Mouse (Mus musculus) telencephalon, adult 2 months (tissue): ENCODE measurements around the gene Gm5617.
"Not testable (repeated sequence)": the region's sequence is repeated elsewhere in the genome, so short reads cannot be mapped to it uniquely, and the experiment has no call there.

Experiments
- DNase-seq: peaks from one replicate; pipeline ENCODE4 v3.0.0-alpha.2; 2011; ENCODE audit warnings: low read depth, low spot score

Gm5617 gene

GRCm38 (mm10) chr9:48494817-48495547, at the start of gene Gm5617, which contains the start of gene Rbm7:
Gm5617 (plus strand) TSS chr9:48495442.
Rbm7 (minus strand) TSS chr9:48495299.
- DNase-seq: peak; percentile 96

DNA sequence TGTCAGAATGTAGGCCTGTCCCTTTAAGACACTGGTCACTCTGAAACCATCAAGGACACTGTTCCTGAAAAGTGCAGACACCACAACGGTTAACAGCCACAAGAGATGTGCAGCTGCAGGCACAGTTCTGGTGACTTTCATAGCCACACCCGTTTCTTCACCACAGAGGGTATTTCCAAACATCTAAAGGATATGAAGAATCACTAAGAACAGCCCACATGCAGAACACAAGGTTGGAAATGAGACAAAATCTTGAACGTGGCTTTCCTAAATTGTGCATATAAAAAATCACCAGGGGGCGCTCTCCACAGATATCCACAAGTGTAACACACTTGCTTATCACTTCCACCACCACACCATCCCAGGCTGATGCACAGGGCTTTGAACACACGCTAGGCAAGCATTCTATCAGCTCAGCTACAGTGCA, 47.4 kb upstream of the Gm5617 start:
- DNase-seq: no peak

GRCm38 (mm10) chr9:48450066-48450465, 45.2 kb upstream of the Gm5617 start:
- DNase-seq: no peak

GRCm38 (mm10) chr9:48455961-48456360, 39.3 kb upstream of the Gm5617 start:
- no peak for DNase-seq

- no peak for DNase-seq
These were observed 36.4 kb upstream of the Gm5617 start for GRCm38 (mm10) chr9:48458879-48459278.

- no peak for DNase-seq
These were observed 35.9 kb upstream of the Gm5617 start for GRCm38 (mm10) chr9:48459391-48459790.

DNA sequence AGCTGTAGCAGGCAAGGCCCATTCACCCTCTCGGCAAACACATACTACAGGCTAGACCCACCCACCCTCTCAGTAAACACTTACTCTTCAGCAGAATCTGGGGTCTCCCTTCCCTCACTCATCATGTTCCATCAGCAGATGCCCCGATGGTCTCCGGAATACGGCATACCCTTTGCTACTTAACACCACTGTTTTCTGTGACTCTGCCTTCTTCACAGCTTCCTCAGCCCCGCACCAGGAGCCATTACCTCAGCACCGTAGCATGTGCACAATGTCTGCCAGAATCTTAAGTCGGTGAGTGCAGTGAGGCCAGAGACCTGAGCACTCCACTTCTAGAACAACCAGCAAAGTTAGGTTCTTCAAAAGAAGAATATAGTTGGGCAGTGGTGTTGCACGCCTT, 34.5 kb upstream of the Gm5617 start:
- DNase-seq: no peak

DNA sequence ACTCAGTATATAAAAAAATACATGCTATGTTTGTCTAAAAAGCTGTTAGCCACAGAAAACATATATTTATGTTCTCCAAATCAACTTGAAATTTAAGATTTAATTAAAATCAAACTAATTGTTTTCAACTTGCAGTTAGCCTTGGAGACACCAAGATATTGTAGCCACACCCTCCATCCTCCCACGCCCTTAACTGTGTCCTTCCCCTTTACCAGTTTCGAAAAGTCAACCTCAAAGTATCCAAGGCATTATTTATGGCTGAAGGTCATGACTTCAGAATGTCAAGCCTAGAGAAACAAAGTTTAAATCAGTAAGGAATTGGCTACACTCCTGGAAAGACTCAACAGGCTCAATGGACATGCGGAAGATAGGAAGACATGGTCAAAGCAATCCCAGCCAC, 33.7 kb upstream of the Gm5617 start:
- no peak for DNase-seq

DNA sequence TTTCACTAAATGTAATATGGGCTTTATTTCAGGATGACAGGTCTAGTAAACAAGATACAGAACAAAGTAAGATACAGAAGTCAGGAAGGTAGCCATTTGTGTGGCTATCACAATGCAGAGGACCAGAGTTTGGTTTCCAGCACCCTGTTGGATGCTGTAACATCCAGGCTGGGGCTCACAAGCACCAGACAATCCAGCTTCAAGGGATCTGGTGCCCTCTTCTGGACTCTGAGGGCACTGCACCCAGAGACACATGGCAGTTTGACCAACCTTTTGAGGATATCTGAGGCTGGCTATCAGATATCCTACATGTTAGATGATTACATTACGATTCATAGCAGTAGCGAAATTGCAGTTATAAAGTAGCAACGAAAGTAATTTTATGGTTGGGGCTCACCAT, 29.6 kb upstream of the Gm5617 start:
- DNase-seq: no peak

DNA sequence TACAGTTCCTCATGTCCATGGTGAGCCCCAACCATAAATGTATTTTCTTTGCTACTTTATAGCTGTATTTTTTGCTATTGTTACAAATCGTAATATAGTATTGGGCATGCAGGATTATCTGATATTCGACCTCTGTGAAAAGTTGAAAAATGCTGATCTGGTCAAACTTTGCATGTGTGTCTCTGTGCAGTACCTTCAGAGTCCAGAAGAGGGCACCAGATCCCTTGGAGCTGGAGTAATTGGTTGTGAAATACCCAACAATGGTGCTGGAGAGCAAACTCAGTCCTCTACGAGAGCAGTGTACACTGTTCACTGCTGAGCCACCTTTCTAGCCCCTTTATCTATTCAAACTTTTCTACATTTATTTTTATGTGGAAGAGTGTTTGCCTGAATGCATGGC, 28.4 kb upstream of the Gm5617 start:
- no peak for DNase-seq

DNA sequence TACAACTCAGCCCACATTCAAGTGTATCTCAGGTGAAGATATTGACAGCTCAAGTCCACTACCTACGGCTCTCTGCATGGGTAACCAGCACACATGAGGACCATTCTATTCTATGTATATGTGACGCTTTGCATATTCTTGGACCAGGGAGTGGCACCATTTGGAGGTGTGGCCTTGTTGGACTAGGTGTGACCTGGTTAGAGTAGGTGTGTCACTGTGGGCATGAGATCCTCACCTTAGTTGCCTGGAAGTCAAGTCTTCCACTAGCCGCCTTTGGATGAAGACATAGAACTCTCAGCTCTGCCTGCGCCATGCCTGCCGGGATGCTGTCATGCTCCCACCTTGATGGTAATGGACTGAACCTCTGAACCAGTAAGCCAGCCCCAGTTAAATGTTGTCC, 27.8 kb upstream of the Gm5617 start:
- DNase-seq: not testable (repeated sequence)

DNA sequence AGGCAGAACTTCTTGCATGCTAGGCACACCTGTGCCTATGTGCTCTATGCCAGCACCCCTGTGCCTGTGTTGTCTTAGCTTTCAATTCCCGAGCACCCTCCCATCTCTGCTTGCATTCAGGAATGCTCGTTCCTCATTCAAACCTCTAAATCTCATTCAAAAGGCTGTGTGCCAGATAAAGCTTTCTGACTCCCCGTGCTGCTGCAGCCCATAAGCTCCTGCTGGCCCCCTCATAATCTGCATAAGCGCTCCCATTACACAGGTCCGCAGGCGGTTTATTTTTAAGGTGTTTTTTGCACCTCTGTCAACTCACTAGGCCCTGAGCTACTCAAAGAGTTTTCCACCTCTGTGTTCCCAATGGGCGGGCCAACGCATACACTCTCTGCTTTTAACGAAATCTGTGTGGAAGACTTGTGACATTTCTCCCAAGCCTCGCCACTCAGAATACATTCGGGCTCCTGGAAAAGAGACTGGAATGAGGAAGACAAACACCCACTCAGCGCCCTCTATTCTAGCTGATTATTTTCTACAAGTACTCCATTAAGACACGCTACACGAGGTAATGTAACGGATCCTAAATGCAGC, 22.7 kb upstream of the Gm5617 start:
- DNase-seq: no peak

DNA sequence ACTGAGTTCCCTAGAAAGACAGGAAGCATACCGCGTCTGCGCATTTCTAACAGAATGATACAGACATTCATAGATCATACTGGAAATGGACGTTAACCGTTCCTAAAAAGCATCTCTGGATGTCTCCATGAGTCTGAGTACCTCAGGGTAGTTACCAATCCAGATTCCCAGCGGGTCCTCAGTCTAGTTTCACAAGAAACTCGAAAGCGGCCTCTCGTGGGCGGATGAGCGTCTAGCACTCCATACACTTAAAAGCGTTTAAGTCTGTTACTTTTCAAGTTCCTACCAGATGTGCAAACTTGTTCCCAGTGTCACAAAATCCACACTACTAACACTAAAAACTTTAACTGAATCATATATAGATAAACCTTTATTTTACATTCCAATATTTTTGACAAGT, 22.1 kb upstream of the Gm5617 start:
- no peak for DNase-seq

DNA sequence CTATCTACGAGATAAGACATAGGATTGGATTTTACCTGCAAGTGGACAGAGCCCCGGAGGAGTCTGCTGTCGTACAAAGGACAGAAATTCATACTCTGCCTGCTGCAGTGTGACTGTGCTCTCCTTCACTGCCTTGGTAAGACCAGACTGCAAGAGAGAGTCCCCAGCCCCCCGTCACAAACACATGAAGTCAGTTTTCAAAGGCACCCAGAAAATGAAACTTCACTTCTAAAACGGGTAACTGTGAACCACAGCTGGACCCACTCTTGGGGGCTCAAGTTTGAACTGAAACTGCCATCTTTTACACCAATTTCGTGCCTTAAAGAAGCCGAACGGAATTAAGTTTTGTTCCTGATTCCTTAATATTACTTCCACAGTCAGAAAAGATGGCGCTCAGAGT, 20.9 kb upstream of the Gm5617 start:
- DNase-seq: no peak

- no peak for DNase-seq
These were observed 18.7 kb upstream of the Gm5617 start for GRCm38 (mm10) chr9:48476236-48477165.

GRCm38 (mm10) chr9:48478808-48479207, 16.4 kb upstream of the Gm5617 start:
- DNase-seq: no peak

DNA sequence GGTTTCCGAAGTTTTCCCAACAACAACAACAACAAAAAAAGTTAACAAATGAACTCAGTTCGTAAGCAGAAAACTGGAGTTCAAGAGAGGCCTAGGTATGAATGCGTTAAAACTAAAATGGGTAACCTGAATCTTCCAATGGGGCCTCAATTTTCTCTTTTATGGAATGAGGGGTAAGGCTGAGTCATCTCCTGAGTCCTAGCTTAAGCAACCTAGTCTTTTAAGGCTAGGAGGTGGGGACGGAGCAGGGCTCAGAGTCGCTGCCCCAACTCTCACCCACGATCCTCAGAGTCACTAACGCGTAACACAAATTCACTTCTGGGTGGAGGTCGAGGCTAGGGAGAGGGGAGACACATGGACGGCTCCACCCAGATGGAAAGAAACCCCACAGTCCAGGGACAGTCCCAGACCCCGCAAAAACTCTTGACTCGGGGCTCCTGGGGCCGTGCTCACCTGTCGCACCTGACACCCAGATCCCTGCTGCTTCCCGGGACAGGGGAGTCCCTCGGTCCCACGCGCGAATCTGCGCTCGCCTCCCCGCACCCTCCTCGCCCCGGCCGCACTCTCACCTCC, 15.3 kb upstream of the Gm5617 start:
- no peak for DNase-seq

DNA sequence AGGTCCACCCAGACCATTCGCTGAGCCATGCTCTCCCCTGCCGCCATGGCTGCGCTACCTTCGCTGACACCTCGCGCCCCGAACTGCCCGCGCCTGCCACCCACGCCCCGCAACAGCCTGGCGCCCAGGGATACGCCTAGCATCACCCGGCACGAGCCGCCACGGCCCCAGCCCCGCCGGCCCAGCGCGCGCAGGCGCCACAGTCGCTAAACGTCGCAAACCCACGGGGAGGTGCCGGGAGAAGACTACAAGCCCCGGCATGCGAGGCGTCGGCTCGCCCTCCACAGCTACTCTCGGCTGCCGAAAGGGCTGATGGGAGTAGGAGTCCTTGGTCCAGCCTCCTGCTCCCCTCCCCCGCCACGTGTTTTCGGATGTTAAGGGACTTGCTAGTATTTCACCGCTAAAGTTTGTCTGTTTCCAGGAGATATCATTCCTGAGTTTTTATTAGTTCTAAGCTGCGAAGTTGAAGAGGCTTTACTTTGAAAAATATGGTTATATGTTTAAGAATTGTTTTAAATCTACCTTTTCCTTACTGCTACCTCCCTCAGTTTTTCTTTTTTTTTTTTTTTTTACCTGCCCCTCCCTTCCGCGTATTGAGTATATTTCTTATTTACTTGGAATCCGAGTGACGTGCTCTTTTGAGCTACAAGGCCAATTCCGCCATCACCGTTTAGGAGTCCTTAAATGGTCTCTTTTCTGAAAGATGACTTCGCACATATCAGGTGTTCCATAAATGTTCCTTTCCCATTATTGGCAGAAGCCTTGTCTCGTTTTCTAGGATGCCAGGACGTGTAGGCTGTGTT, 14.6 kb upstream of the Gm5617 start, which contains the start of gene Rexo2:
Gene Rexo2 (minus strand): TSS at position 213 of the 803 bp plus-strand sequence.
- DNase-seq: peak; percentile 94

GRCm38 (mm10) chr9:48481214-48482134, 13.8 kb upstream of the Gm5617 start:
- DNase-seq: no peak

DNA sequence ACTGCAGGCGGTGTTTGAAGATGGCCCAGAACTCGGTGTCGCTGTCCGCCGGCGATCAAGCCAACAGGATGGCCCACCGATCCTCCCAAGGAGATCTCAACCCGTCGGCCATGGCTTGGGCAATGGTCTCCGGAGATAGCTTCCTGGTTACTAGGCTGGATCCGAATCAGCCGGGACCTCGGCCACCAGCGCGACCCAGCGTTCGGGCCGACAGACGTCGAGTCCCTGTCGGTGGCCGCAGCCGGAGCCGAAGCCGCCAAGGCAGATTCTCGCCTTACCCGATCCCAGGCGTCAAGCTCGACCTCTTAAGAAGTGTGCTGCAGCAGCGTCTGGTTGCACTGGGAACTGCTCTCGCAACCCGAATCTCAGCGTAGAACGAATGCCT, 298 bp downstream of the Gm5617 start:
- no peak for DNase-seq
